Mouse (Mus musculus): ENCODE results near the gene Add3. TPM values are rescaled to one million over a fixed set of nuclear protein-coding genes. Genes with fewer than 3 reads are reported as not detected.

Add3 gene
- polyA plus RNA-seq, 1 experiment from 2014 or later: 76.2 TPM

DNA sequence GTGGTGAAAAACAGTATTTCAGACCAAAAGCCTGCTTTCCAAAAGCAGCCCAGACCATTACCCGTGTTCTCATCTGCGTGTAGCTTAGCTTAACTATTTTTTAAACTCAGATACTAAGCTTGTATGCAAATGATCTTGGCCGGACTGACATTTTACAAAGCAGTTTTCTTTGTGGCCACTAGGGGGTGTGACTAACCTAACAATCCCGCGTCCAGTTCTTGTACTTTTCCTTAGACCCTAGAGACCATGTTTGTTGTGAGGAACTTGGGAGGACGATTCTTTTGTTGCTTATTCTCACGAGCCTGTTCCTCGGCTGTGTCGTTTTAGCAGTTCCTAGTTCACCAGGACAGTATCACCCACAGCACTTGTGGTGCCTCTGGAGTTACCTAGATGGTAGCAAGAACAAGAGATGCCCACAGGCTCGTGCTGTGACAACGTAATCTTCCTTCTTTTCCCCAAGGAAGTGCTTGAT is 107.8 kb downstream of the Add3 start:
- H3K27ac ChIP-seq (replicated peaks; ENCODE audit: low read depth, low read length): no peak overlapping the region; the same call in 1 of the 2 replicates
- no peak overlapping the region for H3K4me3 ChIP-seq (ENCODE audit: low read depth, low read length)
- H3K9ac ChIP-seq (ENCODE audit: low read depth, low read length): no peak overlapping the region; the same call in 1 of the 2 replicates
- H3K36me3 ChIP-seq (ENCODE audit: control insufficient read depth, insufficient read depth, low read length): peaks cover 39% of the 10 kb centered on the region
- ATAC-seq (ENCODE audit: low read depth) (peak; percentile 58), DNase-seq (ENCODE audit: low spot score) (peak; percentile 87)
- H3K4me2 ChIP-seq (ENCODE audit: low read depth, low read length): peak overlapping the region; percentile 40
- no peaks in the 10 kb centered on the region for H3K9me3 ChIP-seq (ENCODE audit: control insufficient read depth, low read length)
- H3K27me3 ChIP-seq (replicated peaks; ENCODE audit: control insufficient read depth, insufficient read depth, low read length): no peaks in the 10 kb centered on the region
- no peaks in the 10 kb centered on the region for H3K4me1 ChIP-seq (ENCODE audit: control insufficient read depth, insufficient read depth, low read length)
- WGBS: 14% methylated on average over 11 of the region's 11 CpGs

DNA sequence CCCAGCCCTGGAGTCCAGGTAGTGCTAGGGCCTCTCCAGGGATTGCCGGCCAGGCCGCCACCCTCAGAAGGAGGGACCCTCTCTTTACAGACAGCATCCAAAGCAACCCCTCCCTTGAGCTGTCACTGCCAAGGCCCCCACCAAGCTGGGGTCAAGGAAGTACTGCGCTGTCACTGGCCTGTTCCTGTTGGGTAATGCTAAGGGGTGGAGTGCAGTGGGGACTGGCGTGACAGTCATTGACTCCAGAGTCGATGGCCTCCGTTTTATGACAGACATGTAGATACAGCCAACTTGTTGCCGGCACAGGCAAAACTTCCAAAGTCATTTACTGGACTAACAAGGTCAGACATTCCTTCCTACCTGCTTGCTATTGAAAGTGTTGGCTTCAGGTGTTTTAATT is 110.8 kb downstream of the Add3 start:
- ATAC-seq (ENCODE audit: low read depth): no peak
- H3K4me2 ChIP-seq (ENCODE audit: low read depth, low read length): no peak overlapping the region
- 83% methylated on average over 7 of the region's 7 CpGs for WGBS

DNA sequence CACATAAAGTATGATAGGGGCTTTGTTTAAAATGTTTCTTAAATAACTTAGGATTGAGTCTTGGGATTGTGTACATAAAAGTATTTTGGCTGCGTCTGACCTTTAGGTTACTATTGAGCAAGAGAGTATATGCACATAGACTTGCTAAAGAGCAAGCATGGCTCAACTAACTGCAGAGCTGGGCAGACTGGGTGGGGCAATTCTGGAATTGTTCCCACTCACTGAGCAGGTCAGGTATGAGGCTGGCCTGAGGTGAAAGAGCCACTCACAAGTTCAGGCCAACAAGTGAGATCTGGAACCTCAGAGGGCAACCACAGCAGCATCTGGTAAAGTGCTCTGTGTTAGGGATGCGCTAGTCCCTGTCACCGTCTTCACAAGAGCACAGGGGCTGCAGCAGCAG is 111.4 kb downstream of the Add3 start:
- Histone ChIP-seq H3K9ac (ENCODE audit: low read depth, low read length) (no peak overlapping the region), H3K4me1 (ENCODE audit: control insufficient read depth, insufficient read depth, low read length) (no peaks in the 10 kb centered on the region), H3K4me2 (ENCODE audit: low read depth, low read length) (no peak overlapping the region), H3K27ac (replicated peaks; ENCODE audit: low read depth, low read length) (no peak overlapping the region), H3K27me3 (replicated peaks; ENCODE audit: control insufficient read depth, insufficient read depth, low read length) (no peaks in the 10 kb centered on the region), H3K36me3 (ENCODE audit: control insufficient read depth, insufficient read depth, low read length) (peaks cover 14% of the 10 kb centered on the region; the same call in 1 of the 2 replicates), H3K9me3 (ENCODE audit: control insufficient read depth, low read length) (0 out of 2 replicates have a peak, but pooled peaks cover 4% of the 10 kb centered on the region), H3K4me3 (ENCODE audit: low read depth, low read length) (no peak overlapping the region)
- 93% methylated on average over 3 of the region's 3 CpGs for WGBS
- ATAC-seq (ENCODE audit: low read depth) (no peak), DNase-seq (ENCODE audit: low spot score) (no peak)

More for the DNA sequence above, 110.8 kb downstream of the Add3 start:
- peaks cover 15% of the 10 kb centered on the region; the same call in 1 of the 2 replicates for H3K36me3 ChIP-seq (ENCODE audit: control insufficient read depth, insufficient read depth, low read length)
- H3K9me3 ChIP-seq (ENCODE audit: control insufficient read depth, low read length): 0 out of 2 replicates have a peak, but pooled peaks cover 2% of the 10 kb centered on the region
- no peak overlapping the region for H3K9ac ChIP-seq (ENCODE audit: low read depth, low read length)
- H3K4me3 ChIP-seq (ENCODE audit: low read depth, low read length): no peak overlapping the region
- H3K27ac ChIP-seq (replicated peaks; ENCODE audit: low read depth, low read length): no peak overlapping the region
- no peaks in the 10 kb centered on the region for H3K27me3 ChIP-seq (replicated peaks; ENCODE audit: control insufficient read depth, insufficient read depth, low read length)
- DNase-seq (ENCODE audit: low spot score): no peak
- H3K4me1 ChIP-seq (ENCODE audit: control insufficient read depth, insufficient read depth, low read length): no peaks in the 10 kb centered on the region

GRCm38 (mm10) chr19:53252111-53253028 is 112.1 kb downstream of the Add3 start:
- 86% methylated on average over 14 of the region's 15 CpGs for WGBS
- no peaks in the 10 kb centered on the region for H3K4me1 ChIP-seq (ENCODE audit: control insufficient read depth, insufficient read depth, low read length)
- H3K27ac ChIP-seq (replicated peaks; ENCODE audit: low read depth, low read length): no peak overlapping the region
- H3K9me3 ChIP-seq (ENCODE audit: control insufficient read depth, low read length): 0 out of 2 replicates have a peak, but pooled peaks cover 4% of the 10 kb centered on the region
- H3K27me3 ChIP-seq (replicated peaks; ENCODE audit: control insufficient read depth, insufficient read depth, low read length): no peaks in the 10 kb centered on the region
- DNase-seq (ENCODE audit: low spot score): no peak
- H3K36me3 ChIP-seq (ENCODE audit: control insufficient read depth, insufficient read depth, low read length): peaks cover 9% of the 10 kb centered on the region; the same call in 1 of the 2 replicates
- no peak overlapping the region for H3K4me3 ChIP-seq (ENCODE audit: low read depth, low read length)
- H3K4me2 ChIP-seq (ENCODE audit: low read depth, low read length): no peak overlapping the region
- no peak for ATAC-seq (ENCODE audit: low read depth)
- no peak overlapping the region for H3K9ac ChIP-seq (ENCODE audit: low read depth, low read length)

DNA sequence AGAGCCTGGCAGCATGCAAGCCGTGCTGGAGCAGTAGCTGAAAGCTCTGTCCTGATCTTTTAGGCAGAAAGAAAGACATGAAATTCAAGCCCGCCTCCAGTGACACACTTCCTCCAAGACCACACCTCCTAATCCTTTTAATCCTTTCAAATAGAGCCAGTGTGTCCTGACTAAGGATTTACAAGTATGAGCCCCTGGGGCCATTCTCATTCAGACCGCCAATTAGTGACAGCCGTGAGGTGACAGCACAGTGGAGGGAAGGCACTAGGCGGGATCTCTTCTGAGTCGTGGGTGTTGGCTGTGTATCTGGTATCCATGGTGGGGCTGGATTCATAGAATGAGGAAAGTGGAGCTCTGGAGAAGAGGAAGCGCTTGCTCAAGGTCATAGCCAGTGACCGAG is 116.1 kb downstream of the Add3 start:
- H3K4me1 ChIP-seq (ENCODE audit: control insufficient read depth, insufficient read depth, low read length): no peaks in the 10 kb centered on the region
- H3K9ac ChIP-seq (ENCODE audit: low read depth, low read length): no peak overlapping the region
- H3K27me3 ChIP-seq (replicated peaks; ENCODE audit: control insufficient read depth, insufficient read depth, low read length): no peaks in the 10 kb centered on the region
- ATAC-seq (ENCODE audit: low read depth) (no peak), DNase-seq (ENCODE audit: low spot score) (no peak)
- 79% methylated on average over 8 of the region's 8 CpGs for WGBS
- H3K4me3 ChIP-seq (ENCODE audit: low read depth, low read length): no peak overlapping the region
- H3K9me3 ChIP-seq (ENCODE audit: control insufficient read depth, low read length): 0 out of 2 replicates have a peak, but pooled peaks cover 4% of the 10 kb centered on the region
- H3K4me2 ChIP-seq (ENCODE audit: low read depth, low read length): no peak overlapping the region
- H3K36me3 ChIP-seq (ENCODE audit: control insufficient read depth, insufficient read depth, low read length): no peaks in the 10 kb centered on the region
- no peak overlapping the region for H3K27ac ChIP-seq (replicated peaks; ENCODE audit: low read depth, low read length)

DNA sequence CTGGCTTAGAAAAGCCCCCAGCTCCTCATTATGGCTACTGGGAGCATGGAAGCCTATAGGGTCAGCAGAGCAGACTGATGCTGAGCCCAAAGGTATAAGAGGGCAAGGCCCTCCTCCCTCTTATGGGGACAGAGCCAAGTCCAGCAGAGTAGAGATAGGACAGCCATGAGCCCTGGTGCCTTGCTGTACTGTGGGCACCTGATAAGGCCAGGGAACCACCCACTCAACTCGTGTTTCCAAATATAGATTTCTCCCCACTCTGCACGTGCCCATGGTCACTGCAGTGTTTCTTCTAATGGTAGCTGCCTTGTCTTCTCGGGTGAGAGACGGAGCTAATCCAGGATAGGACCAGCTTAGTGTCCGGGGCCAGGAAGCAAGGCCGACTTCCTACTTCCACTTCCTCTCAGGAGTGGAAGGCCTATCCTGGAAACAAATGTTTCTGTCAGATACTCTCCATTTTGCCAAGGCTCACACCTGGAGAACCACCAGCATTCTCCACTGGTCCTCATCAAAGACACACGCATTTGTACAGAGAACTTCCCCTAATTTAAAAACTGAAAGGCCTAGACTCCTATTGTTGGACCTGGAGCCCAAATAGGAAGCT is 116.8 kb downstream of the Add3 start:
- Histone ChIP-seq H3K9ac (ENCODE audit: low read depth, low read length) (no peak overlapping the region), H3K27me3 (replicated peaks; ENCODE audit: control insufficient read depth, insufficient read depth, low read length) (no peaks in the 10 kb centered on the region), H3K9me3 (ENCODE audit: control insufficient read depth, low read length) (0 out of 2 replicates have a peak, but pooled peaks cover 4% of the 10 kb centered on the region), H3K4me1 (ENCODE audit: control insufficient read depth, insufficient read depth, low read length) (no peaks in the 10 kb centered on the region), H3K4me2 (ENCODE audit: low read depth, low read length) (no peak overlapping the region), H3K4me3 (ENCODE audit: low read depth, low read length) (no peak overlapping the region), H3K27ac (replicated peaks; ENCODE audit: low read depth, low read length) (no peak overlapping the region), H3K36me3 (ENCODE audit: control insufficient read depth, insufficient read depth, low read length) (no peaks in the 10 kb centered on the region)
- WGBS: 87% methylated on average over 7 of the region's 7 CpGs
- ATAC-seq (ENCODE audit: low read depth) (no peak), DNase-seq (ENCODE audit: low spot score) (no peak)

DNA sequence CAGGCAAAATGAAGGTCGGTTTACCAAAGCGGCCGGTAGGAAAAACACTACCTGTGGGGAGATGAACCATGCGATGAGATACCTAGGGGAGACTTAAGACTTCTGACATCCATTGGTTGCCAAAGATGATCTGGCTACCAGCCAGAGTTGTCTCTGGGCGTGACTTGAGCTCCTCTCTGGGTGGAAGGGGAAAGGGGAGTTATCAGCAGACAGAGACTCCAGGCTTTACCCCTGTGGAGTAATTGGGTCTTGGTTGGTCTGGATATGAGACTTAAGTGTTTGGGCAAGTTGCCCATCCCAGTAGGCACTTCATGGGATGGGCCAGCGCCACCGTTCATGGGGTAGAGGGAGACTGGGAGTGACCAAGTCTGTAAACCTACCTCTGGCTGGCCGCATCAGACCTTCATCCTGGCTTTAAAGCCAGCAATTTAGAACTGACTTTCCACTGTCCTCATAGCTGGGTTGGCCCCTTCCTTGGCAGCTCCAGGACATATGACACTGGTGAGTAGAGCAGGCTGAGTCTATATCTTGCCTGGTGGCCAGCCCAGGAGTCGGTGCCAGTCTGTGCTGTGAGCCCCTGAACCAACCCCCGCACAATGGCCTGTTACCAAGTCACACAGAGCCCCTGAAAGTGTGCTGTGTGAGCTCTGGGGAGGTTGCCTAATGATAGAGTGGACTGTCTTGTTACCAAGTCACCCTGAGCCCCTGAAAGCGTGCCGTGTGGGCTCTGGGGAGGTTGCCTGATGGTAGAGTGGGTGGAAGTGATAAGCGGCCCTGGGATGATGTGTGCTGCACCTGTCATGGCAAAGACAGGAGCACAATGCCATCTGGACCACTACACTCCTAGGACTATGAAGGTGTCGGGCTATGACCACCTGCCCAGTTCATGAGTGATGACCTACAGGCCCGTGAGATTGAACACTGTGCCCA is 117.7 kb downstream of the Add3 start:
- Histone ChIP-seq H3K4me2 (ENCODE audit: low read depth, low read length) (no peak overlapping the region), H3K36me3 (ENCODE audit: control insufficient read depth, insufficient read depth, low read length) (no peaks in the 10 kb centered on the region), H3K9ac (ENCODE audit: low read depth, low read length) (no peak overlapping the region), H3K27ac (replicated peaks; ENCODE audit: low read depth, low read length) (no peak overlapping the region), H3K27me3 (replicated peaks; ENCODE audit: control insufficient read depth, insufficient read depth, low read length) (no peaks in the 10 kb centered on the region), H3K9me3 (ENCODE audit: control insufficient read depth, low read length) (0 out of 2 replicates have a peak, but pooled peaks cover 4% of the 10 kb centered on the region), H3K4me1 (ENCODE audit: control insufficient read depth, insufficient read depth, low read length) (no peaks in the 10 kb centered on the region), H3K4me3 (ENCODE audit: low read depth, low read length) (no peak overlapping the region)
- ATAC-seq (ENCODE audit: low read depth): no peak
- no peak for DNase-seq (ENCODE audit: low spot score)
- 91% methylated on average over 15 of the region's 15 CpGs for WGBS
